Mouse (Mus musculus) heart, postnatal 0 days (tissue): ENCODE data around the gene Fam172a. TPM values are rescaled to one million over a fixed set of nuclear protein-coding genes. Genes with fewer than 3 reads are reported as not detected.

Experiments used
- ATAC-seq: fragments of 200-750 bp; cut with Nextera tagmentation; 2 replicates; pipeline ENCODE4 v1.8.0; 2017; ENCODE audit warnings: low read depth, moderate number of reproducible peaks, moderate library complexity; ENCODE audit not compliant: insufficient read depth
- DNase-seq: peaks from one replicate; pipeline ENCODE4 v3.0.0-alpha.2; 2016; ENCODE audit warnings: low spot score
- H3K27ac ChIP-seq: fragments of 300-500 bp; sonication (generic); 2 replicates; pipeline ENCODE4 v1.5.1; 2014; ENCODE audit warnings: low read depth, mild to moderate bottlenecking
- H3K27me3 ChIP-seq: fragments of 300-500 bp; sonication (generic); 2 replicates; pipeline ENCODE4 v1.6.1; 2014; ENCODE audit warnings: low read length, mixed read lengths; ENCODE audit not compliant: control insufficient read depth, insufficient read depth
- H3K36me3 ChIP-seq: fragments of 300-500 bp; sonication (generic); replicated peaks from 2 replicates; pipeline ENCODE4 v1.6.1; 2014; ENCODE audit warnings: low read length, mixed read lengths; ENCODE audit not compliant: control insufficient read depth, insufficient read depth
- H3K4me1 ChIP-seq: fragments of 300-500 bp; sonication (generic); 2 replicates; pipeline ENCODE4 v1.6.1; 2014; ENCODE audit warnings: antibody characterized with exemption; ENCODE audit not compliant: control insufficient read depth, insufficient read depth
- H3K4me2 ChIP-seq: fragments of 300-500 bp; sonication (generic); 2 replicates; pipeline ENCODE4 v1.6.1; 2014; ENCODE audit warnings: low read depth, mild to moderate bottlenecking, low read length, moderate library complexity
- H3K4me3 ChIP-seq: fragments of 300-500 bp; sonication (generic); 2 replicates; pipeline ENCODE4 v1.5.1; 2014; ENCODE audit warnings: low read depth, low read length
- H3K9ac ChIP-seq: fragments of 300-500 bp; sonication (generic); replicated peaks from 2 replicates; pipeline ENCODE4 v1.6.1; 2014; ENCODE audit warnings: low read depth, low read length, mixed read lengths
- H3K9me3 ChIP-seq: fragments of 300-500 bp; sonication (generic); replicated peaks from 2 replicates; pipeline ENCODE4 v1.6.1; 2016; ENCODE audit warnings: low read length; ENCODE audit not compliant: control insufficient read depth
- CTCF ChIP-seq: IDR thresholded peaks from 2 replicates; pipeline ENCODE4 v1.5.1; 2016; ENCODE audit warnings: antibody characterized with exemption, control low read depth, low read depth
- EP300 ChIP-seq: IDR thresholded peaks from 2 replicates; pipeline ENCODE4 v1.6.1; 2016; ENCODE audit warnings: antibody characterized with exemption, low read depth
- WGBS: fragments of 180-500 bp; shearing (Covaris S2); extraction: QIAGEN DNeasy Blood & Tissue Kit; methylation state at CpG from one replicate; pipeline ENCODE4 v1.1.7; 2014; 5-methylcytosine and 5-hydroxymethylcytosine counted together
- polyA plus RNA-seq: library from polyadenylated mRNA; unstranded; fragments of >200 nt; fragmentation: Nextera tagmentation; extraction: Ambion mirVana; gene quantifications from 2 replicates; pipeline ENCODE4 v1.2.1, GENCODE M21; 2015
- total RNA-seq: library from RNA; depleted of rRNA; stranded (reverse); fragments of >200 nt; gene quantifications from 2 replicates; pipeline ENCODE4 v1.2.3, GENCODE M21; 2014; ENCODE audit warnings: low replicate concordance

The Fam172a gene
- total and polyA plus RNA-seq, 2 experiments from 2014 or later, result 11.2 to 14.8 TPM

DNA sequence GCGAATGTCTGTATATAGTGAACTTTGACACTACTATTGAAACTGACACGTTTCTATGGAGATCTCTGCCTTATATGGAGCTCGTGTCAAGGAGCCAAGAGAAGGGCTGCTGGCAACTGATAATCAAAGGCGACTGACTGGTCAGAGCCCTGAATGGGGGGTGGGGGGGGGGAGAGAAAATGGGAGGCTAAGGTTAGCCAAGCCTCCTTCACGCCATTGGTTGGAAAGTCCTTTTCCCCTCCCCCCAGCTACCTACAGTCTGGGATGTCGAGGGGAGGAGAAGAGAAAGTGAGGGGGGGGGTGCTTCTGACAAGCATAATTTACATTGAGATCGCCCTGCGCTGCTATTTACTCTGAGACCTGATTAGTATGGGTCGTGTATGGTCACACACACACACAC, 498.6 kb downstream of the Fam172a start:
- H3K9me3 ChIP-seq, result no peaks in the 10 kb centered on the region
- ATAC-seq (no peak), DNase-seq (no peak)
- H3K4me2 ChIP-seq, result peak overlapping the region; percentile 99
- no peaks in the 10 kb centered on the region for H3K36me3 ChIP-seq
- peaks cover 60% of the 10 kb centered on the region for H3K27me3 ChIP-seq
- H3K27ac ChIP-seq, result no peak overlapping the region
- peaks cover 14% of the 10 kb centered on the region; the same call in 1 of the 2 replicates for H3K4me1 ChIP-seq
- H3K9ac ChIP-seq, result no peak overlapping the region
- TF ChIP-seq CTCF, result no peak
- no peak for TF ChIP-seq EP300
- WGBS, result 0% methylated on average over 9 of the region's 9 CpGs
- peak overlapping the region; percentile 73 for H3K4me3 ChIP-seq

- Histone ChIP-seq H3K4me1 (peaks cover 14% of the 10 kb centered on the region; the same call in 1 of the 2 replicates), H3K36me3 (no peaks in the 10 kb centered on the region), H3K27ac (no peak overlapping the region), H3K4me2 (peak overlapping the region; percentile 99), H3K27me3 (peaks cover 55% of the 10 kb centered on the region), H3K9me3 (no peaks in the 10 kb centered on the region), H3K9ac (no peak overlapping the region), H3K4me3 (peak overlapping the region; percentile 73)
- ATAC-seq, result peak; percentile 71
- TF ChIP-seq EP300, result no peak
- peak; percentile 80 for TF ChIP-seq CTCF
- peak; percentile 84 for DNase-seq
- WGBS, result 1% methylated on average over 28 of the region's 30 CpGs
Observed at GRCm38 (mm10) chr13:78200991-78201870, 499.4 kb downstream of the Fam172a start.

DNA sequence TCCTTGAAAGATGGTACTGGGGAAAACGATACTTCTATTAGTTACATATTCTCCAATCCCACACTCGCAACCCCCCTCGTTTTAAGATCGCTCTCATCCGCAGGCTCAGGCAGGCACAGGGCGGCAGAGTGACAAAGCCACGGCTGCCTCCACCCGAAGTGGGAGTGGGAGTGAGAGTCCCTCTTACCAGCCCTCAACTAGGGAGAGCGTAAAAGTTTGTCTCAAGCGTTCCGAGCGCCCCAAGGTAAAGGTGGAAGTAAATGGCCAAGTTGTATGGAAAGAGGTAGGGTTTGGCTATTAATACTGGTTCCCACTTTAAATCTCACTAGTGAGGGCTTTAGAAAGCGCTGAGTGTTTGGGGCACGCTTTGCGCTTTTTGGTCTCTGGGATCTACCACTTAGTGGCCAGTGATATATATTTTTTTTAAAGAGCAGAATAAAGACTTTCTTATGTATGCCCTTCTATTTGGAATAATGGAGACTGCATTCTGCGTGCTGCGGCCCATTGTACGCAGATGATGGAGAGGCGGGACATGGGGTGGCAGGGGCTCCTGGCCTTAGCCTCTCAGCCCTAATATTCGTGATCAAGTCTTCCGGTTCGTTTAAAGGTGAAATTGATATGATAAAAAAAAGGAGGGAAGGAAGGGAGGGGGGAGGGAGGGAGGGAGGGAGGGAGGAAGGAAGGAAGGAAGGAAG, 500.2 kb downstream of the Fam172a start:
- TF ChIP-seq CTCF (no peak), EP300 (no peak)
- under 1% methylated on average over 22 of the region's 22 CpGs for WGBS
- H3K27me3 ChIP-seq, result peaks cover 52% of the 10 kb centered on the region
- H3K9ac ChIP-seq, result no peak overlapping the region; the same call in 1 of the 2 replicates
- H3K36me3 ChIP-seq, result no peaks in the 10 kb centered on the region
- peaks cover 14% of the 10 kb centered on the region; the same call in 1 of the 2 replicates for H3K4me1 ChIP-seq
- H3K27ac ChIP-seq, result no peak overlapping the region
- H3K9me3 ChIP-seq, result no peaks in the 10 kb centered on the region
- peak overlapping the region; percentile 99 for H3K4me2 ChIP-seq
- peak; percentile 6 for DNase-seq
- ATAC-seq, result 0 out of 2 replicates have a peak, but pooled peaks have one; percentile 7
- peak overlapping the region; percentile 73 for H3K4me3 ChIP-seq

DNA sequence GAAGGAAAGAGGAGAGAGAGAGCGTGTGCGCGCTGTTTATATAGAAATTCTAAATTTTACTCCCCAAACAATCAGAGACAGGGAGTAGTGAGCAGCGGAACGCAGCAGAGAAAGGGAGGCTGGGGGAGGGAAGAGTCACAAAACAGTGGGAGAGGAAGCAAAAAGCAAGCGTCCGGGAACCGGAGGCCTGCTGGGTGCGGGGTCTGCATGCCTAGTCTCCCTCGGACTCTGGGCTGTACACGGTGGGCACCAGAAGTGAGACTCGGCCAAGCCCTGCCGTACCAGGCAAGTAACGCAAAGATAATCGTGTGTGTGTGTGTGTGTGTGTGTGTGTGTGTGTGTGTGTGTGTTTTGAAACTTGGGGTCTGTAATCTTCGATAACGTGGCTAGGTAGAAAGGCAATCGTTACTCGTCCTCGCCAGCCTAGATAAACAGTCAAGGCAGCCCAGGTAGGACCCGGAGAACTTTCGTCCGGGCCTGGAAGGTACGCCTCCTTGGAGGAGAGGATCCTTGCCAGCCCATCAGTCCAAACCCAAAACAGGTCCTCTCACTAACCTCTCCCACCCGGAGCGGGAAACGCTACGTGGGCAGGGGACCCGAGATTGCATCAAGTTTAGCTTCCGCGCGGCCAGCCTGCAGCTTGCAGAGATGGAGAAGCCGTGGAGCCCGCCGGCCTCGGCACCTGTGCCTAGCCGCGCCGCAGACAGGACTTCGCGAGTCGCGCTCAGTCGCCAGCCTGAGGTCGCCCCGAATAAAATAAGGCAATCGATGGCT, 500.9 kb downstream of the Fam172a start:
- ATAC-seq (no peak), DNase-seq (peak; percentile 5)
- Histone ChIP-seq H3K9ac (peak overlapping the region; percentile 36), H3K4me1 (peaks cover 14% of the 10 kb centered on the region; the same call in 1 of the 2 replicates), H3K4me2 (peak overlapping the region; percentile 99), H3K4me3 (peak overlapping the region; percentile 73), H3K27me3 (peaks cover 52% of the 10 kb centered on the region), H3K27ac (peak overlapping the region; percentile 65), H3K9me3 (no peaks in the 10 kb centered on the region), H3K36me3 (no peaks in the 10 kb centered on the region)
- under 1% methylated on average over 47 of the region's 47 CpGs for WGBS
- TF ChIP-seq CTCF (no peak), EP300 (no peak)
